Mouse (Mus musculus) lung, postnatal 0 days (tissue): ENCODE data around the gene Ksr2.

ENCODE experiments used
- CTCF ChIP-seq: IDR thresholded peaks from 2 replicates; pipeline ENCODE4 v1.5.1; 2016; ENCODE audit warnings: antibody characterized with exemption, mild to moderate bottlenecking
- EP300 ChIP-seq: IDR thresholded peaks from 2 replicates; pipeline ENCODE4 v1.6.1; 2016; ENCODE audit warnings: antibody characterized with exemption, mild to moderate bottlenecking, control low read depth

GRCm38 (mm10) chr5:117469572-117469971 lies 55.8 kb downstream of the Ksr2 start:
- no peak for TF ChIP-seq CTCF
- TF ChIP-seq EP300, result no peak
